Mouse (Mus musculus): Measurements from ENCODE around the gene Kifc3.

The Kifc3 gene

DNA sequence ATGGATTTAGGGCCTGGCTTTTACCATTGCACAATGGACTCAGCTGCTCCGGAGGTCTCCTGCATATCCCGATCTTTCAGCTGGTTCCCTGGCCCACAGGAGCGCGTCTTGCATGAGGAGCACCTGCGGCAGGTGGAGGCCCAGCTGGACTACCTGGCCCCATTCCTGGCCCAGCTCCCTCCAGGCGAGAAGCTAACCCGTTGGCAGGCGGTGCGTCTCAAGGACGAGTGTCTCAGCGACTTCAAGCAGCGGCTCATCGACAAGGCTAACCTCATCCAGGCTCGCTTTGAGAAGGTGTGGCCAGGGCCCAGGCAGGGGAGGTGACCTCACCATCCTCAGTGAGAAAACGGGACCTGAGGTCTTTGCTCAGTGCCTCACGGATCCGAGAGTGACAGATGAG, 126.5 kb downstream of the Kifc3 start:
- no peak for DNase-seq (ENCODE audit: low spot score in 2 of 2)

DNA sequence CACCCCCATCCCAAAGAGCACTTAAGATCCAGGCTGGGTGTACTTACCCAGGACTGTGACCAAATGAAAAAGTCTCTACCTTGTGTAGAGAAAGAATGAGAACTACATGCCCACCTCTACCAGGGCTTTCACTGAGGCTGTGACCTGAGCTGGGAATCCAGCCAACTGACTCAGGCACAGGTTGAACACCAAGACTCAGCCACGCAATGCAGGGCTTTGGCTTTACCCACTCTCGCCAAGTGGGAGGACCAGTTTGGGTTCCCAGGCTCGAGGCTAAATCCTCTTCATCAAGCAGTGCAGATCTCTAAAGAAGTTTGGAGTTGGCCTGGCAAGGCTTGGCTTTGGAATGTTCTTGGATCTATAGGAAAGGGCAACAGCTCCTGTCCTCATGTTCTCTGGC, 127.1 kb downstream of the Kifc3 start:
- no peak for DNase-seq (ENCODE audit: low spot score in 2 of 2)

DNA sequence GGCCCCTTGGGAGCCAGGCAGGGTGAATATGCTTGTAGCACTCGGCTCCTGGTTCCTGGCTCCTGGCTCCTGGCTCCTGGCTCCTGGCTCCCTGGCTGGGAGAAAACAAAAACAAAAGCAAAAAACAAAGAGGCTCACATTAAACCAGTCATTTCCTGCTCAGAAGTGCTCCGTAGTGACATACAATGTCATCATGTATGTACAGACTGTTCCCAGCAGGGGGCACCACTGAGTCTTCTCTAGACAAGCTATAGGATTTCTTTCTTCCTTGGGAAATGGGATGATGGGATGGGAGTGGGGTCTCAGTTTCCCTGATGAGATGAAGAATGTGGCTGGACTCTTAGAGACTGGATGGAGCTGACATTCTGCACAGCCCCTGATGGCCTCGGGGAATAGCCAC, 135.0 kb downstream of the Kifc3 start:
- DNase-seq (ENCODE audit: low spot score in 2 of 2) = no peak

DNA sequence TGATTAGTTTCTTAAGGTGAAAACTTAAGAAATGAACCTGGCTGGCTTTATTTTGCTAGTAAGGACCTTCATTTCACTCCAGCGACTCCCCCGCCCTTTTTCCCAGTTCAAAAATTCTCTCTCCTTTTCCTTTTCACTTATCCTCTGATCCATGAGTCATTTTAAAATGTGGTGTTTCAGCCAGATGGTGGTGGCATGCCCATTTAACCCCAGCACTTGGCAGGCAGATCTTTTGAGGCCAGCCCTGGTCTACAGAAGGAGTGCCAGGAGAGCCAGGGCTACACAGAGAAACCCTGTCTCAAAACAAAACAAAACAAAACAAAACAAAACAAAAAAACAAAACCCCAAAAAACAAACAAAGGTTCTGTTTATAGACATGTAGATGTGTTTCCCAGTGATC, 138.1 kb downstream of the Kifc3 start:
- DNase-seq (ENCODE audit: low spot score in 2 of 2) = no peak

DNA sequence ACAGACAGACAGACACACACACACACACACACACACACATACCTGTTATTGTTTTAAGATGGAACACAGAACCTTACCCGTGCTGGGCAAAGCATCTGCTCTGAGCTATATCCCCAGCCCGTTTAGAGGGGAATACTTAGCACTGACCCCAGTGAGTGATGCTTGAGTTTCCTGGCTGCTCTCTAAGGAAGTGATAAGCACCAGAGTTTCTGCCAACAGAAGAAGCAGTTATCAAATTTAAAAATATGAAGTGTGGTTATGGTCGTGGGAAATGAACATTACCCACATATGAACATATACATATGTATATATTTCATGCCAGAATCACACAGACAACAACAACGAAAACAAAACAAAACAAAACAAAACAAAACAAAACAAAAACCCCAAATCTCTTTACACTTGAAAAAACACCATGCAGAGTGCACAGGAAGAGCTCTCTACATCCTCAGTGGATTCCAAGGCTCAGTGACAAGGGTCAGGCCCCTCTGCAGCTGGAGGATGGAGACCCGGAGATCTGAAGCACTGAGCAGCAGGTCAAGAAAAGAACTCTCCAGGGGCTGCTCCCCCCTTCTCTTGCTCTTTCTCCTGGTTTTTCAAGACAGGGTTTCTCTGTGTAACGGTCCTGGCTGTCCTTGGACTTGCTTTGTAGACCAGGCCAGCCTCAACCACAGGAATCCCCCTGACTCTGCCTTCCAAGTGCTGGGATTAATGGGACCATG, 142.6 kb downstream of the Kifc3 start:
- DNase-seq (ENCODE audit: low spot score in 2 of 2) = no peak

DNA sequence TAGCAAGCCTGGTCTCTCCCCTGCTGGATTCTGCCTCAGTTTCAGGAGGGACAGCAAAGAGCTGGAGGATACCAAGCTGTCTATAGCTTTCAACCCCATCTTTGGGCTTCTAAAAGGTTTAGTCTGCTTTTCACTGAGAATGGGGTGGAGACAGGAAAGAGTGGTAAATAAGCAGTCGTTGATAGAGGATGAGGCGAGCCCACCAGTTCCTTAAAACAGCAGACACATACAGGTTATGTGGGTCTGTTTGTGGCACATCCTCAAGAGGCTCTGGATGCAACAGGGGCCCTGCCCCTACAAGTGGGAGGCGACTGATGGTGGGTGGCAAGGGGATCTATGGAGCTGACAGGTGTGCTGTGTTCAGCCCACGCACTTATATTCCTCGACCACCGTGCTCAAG, 144.0 kb downstream of the Kifc3 start:
- no peak for DNase-seq (ENCODE audit: low spot score in 2 of 2)

DNA sequence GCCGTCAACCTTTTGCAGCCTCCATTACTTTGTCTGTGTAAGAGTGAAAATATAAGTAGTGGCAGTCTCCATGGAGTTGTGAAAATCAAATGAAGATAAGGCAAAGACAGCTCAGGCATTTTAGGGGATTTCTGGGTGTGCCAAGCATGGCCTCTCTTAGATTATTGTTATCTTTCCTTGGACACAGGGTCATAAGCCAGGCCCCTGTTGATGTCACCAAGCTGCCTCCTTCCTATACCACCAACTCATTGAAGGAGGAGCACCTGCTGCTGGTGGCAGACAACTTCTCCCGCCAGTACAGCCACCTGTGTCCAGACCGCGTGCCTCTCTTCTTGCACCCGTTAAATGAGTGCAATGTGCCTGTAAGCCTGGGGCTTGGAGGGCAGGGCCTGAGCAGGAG, 146.2 kb downstream of the Kifc3 start:
- DNase-seq (ENCODE audit: low spot score in 2 of 2) = no peak

DNA sequence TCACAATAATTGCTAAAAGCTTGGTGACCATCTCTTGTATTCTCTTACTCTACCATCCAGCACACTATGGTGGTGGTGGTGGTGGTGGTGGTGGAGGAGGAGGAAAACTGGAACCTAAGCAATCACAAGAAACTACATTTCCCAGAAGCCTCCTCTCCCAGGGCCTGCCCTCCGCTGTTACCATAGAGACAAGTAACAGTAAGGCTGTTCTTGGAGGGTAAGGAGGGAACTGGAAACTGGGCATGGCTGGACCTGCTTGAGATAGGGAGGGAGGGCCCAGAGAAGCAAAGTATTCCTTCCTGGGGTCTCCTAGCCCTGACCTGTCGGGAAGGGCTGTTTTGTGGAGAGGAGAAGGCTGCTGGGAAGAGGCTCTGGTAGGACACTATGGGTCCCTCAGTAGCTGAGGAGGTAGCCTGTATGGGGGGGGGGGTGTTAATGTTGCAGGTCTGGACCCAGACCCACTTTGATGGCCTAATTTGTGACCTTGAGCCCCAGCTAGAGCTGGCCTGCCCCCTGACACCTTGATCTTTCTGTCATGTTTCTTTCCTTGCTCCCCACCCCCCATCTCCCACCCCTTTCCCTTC, 147.6 kb downstream of the Kifc3 start, which contains the start of gene Drc7:
Gene Drc7, plus strand, starts transcription at position 177 of the 584 bp plus-strand sequence.
- DNase-seq (ENCODE audit: low spot score in 2 of 2) = peak in 1 of 2 experiments; percentile 20

DNA sequence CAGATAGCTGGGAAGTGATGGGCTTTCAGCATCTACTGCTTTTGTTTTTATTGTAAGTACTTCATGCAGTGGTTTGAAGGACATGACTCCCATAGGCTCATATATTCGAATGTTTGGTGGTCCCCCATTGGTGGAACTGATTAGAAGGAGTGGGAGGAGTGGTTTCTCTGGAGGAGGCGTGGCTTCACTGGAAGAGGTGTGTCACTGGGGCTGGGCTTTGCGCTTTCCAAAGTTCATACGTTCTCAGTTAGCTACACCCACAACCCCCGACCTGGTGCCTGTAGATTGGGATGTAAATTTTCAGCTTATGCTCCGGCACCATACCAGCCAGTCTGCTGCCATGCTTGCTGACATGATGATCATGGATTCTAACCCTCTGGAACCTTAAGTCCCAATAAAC, 148.2 kb downstream of the Kifc3 start:
- DNase-seq (ENCODE audit: low spot score in 2 of 2) = no peak
